Mouse (Mus musculus) forebrain, embryonic 11.5 days (tissue): ENCODE data around the gene Enho. TPM values are rescaled to one million over a fixed set of nuclear protein-coding genes. Genes with fewer than 3 reads are reported as not detected.
A peak's percentile ranks its signal among the peaks of the same experiment; 100 is the strongest.

Experiments used
- ATAC-seq: fragments of 200-750 bp; cut with Nextera tagmentation; replicated peaks from 2 replicates; pipeline ENCODE4 v1.8.0; 2017; ENCODE audit warnings: moderate TSS enrichment; ENCODE audit not compliant: low FRiP score
- DNase-seq: peaks from one replicate; pipeline ENCODE4 v3.0.0-alpha.2; 2017; ENCODE audit warnings: low spot score
- H3K27ac ChIP-seq: fragments of 300-500 bp; sonication (generic); 2 replicates; pipeline ENCODE4 v1.5.1; 2014; ENCODE audit warnings: low read depth, low read length
- H3K27me3 ChIP-seq: fragments of 300-500 bp; sonication (generic); 2 replicates; pipeline ENCODE4 v1.6.1; 2014; ENCODE audit warnings: mild to moderate bottlenecking, low read length, mixed read lengths; ENCODE audit not compliant: control insufficient read depth, insufficient read depth
- H3K36me3 ChIP-seq: fragments of 300-500 bp; sonication (generic); 2 replicates; pipeline ENCODE4 v1.6.1; 2014; ENCODE audit warnings: mild to moderate bottlenecking, low read length, moderate library complexity, mixed read lengths; ENCODE audit not compliant: control insufficient read depth, insufficient read depth
- H3K4me1 ChIP-seq: fragments of 300-500 bp; sonication (generic); replicated peaks from 2 replicates; pipeline ENCODE4 v1.6.1; 2014; ENCODE audit warnings: low read length, mixed read lengths; ENCODE audit not compliant: control insufficient read depth, insufficient read depth
- H3K4me2 ChIP-seq: fragments of 300-500 bp; sonication (generic); 2 replicates; pipeline ENCODE4 v1.6.1; 2014; ENCODE audit warnings: low read depth, mild to moderate bottlenecking, low read length, moderate library complexity, mixed read lengths; ENCODE audit not compliant: severe bottlenecking
- H3K4me3 ChIP-seq: fragments of 300-500 bp; sonication (generic); 2 replicates; pipeline ENCODE4 v1.5.1; 2014; ENCODE audit warnings: low read depth, low read length
- H3K9ac ChIP-seq: fragments of 300-500 bp; sonication (generic); 2 replicates; pipeline ENCODE4 v1.6.1; 2014; ENCODE audit warnings: low read length
- H3K9me3 ChIP-seq: fragments of 300-500 bp; sonication (generic); 2 replicates; pipeline ENCODE4 v1.6.1; 2016; ENCODE audit warnings: low read length, mixed read lengths; ENCODE audit not compliant: control insufficient read depth
- WGBS: fragments of 180-500 bp; shearing (Covaris S2); extraction: QIAGEN DNeasy Blood & Tissue Kit; methylation state at CpG from one replicate; pipeline ENCODE4 v1.1.7; 2014; 5-methylcytosine and 5-hydroxymethylcytosine counted together
- polyA plus RNA-seq: library from polyadenylated mRNA; unstranded; fragments of >200 nt; fragmentation: Nextera tagmentation; extraction: Ambion mirVana; gene quantifications from 2 replicates; pipeline ENCODE4 v1.2.1, GENCODE M21; 2014

Enho gene
- polyA plus RNA-seq, 1 experiment from 2014 or later = 28.1 TPM

DNA sequence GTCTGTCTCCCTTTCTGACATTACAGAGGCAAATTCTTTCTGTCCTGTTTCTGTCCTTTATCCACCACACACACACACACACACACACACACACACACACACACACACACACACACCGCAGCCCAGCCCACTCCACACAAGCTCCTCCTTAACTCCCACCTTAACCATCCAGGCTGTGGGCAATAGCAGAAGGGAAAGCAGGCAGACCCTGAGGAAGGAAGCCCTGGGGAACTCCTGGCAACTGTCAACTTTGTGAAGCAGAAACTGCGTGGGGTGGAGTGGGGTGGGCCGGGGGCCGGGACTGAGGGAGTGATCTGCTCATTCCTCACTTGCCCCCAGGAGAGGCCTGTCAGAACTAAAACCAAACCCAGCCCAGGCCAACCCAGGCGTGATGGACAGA is 31.4 kb upstream of the Enho start:
- H3K9me3 ChIP-seq = no peaks in the 10 kb centered on the region
- peaks cover 3% of the 10 kb centered on the region; the same call in 1 of the 2 replicates for H3K36me3 ChIP-seq
- H3K27ac ChIP-seq = peak overlapping the region; percentile 70; the same call in 1 of the 2 replicates
- WGBS = 13% methylated on average over 5 of the region's 5 CpGs
- DNase-seq = no peak
- H3K4me2 ChIP-seq = peak overlapping the region; percentile 37
- H3K4me1 ChIP-seq = peaks cover 38% of the 10 kb centered on the region
- no peaks in the 10 kb centered on the region for H3K27me3 ChIP-seq
- H3K4me3 ChIP-seq = no peak overlapping the region
- ATAC-seq = peak; percentile 29
- H3K9ac ChIP-seq = peak overlapping the region; percentile 40; the same call in 1 of the 2 replicates

DNA sequence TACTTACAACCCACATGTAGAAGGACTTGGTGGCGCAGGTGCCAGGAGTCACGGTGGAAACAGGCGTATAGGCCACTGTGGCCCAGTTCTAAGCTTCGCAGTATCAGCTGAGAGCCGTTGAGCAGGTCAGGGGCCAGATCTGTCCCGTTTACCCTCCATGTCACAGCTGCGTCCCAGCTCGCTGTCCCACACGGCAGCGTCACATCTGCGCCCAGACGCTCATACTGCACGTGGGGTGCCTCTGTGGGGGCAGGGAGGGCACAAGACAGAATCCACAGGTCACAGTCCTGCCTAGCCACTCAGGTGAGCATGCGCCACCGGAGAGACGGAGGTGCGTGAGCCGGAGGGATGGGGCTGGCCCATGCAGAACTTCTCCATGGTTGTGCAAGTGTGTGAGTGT is 30.7 kb upstream of the Enho start:
- no peak for DNase-seq
- Histone ChIP-seq H3K9ac (no peak overlapping the region), H3K27ac (no peak overlapping the region), H3K27me3 (no peaks in the 10 kb centered on the region), H3K9me3 (no peaks in the 10 kb centered on the region), H3K4me3 (no peak overlapping the region), H3K4me2 (no peak overlapping the region), H3K4me1 (peaks cover 31% of the 10 kb centered on the region), H3K36me3 (peaks cover 3% of the 10 kb centered on the region; the same call in 1 of the 2 replicates)
- ATAC-seq = no peak
- 80% methylated on average over 18 of the region's 18 CpGs for WGBS

DNA sequence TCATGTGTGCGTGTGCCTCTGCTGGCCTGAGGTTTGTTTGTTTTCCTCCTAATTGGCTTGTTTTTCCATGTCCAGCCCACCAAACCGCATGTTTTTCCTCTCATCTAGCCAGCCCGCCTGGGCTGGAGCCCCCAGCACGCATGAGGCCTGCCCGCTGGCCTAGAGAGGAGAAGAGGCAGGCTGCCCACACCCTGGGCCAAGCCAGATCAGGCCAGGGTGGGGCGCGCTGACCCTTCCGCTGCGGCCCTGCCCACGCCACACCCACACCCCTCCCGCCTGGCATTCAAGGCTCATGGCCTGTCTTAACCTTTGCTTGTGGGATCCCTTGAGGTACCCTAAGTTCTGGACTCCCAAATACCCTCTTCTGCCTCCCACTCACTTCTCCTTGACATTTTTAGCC is 26.5 kb upstream of the Enho start:
- no peak overlapping the region for H3K4me2 ChIP-seq
- no peak overlapping the region for H3K4me3 ChIP-seq
- DNase-seq (no peak), ATAC-seq (no peak)
- no peaks in the 10 kb centered on the region for H3K27me3 ChIP-seq
- no peaks in the 10 kb centered on the region for H3K9me3 ChIP-seq
- no peak overlapping the region for H3K9ac ChIP-seq
- peaks cover 34% of the 10 kb centered on the region for H3K4me1 ChIP-seq
- H3K36me3 ChIP-seq = peaks cover 3% of the 10 kb centered on the region; the same call in 1 of the 2 replicates
- H3K27ac ChIP-seq = no peak overlapping the region
- WGBS = 84% methylated on average over 11 of the region's 11 CpGs

DNA sequence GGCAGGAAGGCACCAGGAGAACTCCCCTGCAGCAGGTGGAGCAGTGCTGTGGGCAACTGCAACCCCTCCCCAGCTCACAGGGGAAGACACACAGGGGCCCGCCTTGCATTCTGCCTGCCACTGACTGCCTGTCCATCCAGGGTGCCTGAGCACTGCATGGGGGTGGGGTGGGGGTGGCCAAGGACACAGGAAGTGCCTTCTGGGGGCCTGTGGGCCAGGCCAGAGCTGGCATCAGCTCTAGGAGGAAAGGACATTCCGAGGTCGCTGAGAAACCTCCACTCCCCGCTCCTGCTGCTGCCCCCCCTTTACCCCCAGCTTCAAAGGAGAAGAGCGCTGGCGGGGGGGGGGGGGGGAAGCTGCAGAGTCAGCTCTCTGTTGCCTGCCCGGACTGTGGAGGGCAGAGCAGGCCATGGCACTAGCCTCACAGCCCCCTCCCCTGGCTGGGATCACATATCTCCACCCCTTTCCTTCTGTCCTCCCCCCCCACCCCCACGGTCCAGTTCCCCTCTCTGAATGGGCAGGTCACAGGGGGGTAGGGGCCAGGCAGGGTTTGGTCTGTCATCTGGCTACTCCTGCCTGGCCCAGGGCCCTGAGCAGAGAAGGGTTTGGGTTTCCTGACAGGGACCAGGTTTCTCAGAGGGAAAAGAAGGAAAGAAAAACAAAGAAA is 25.0 kb upstream of the Enho start:
- H3K4me1 ChIP-seq = peaks cover 32% of the 10 kb centered on the region
- H3K9ac ChIP-seq = peak overlapping the region; percentile 39
- no peak for DNase-seq
- peak overlapping the region; percentile 46; the same call in 1 of the 2 replicates for H3K27ac ChIP-seq
- H3K4me2 ChIP-seq = no peak overlapping the region
- H3K36me3 ChIP-seq = peaks cover 3% of the 10 kb centered on the region; the same call in 1 of the 2 replicates
- no peaks in the 10 kb centered on the region for H3K9me3 ChIP-seq
- no peaks in the 10 kb centered on the region for H3K27me3 ChIP-seq
- ATAC-seq = no peak
- whole genome bisulfite sequencing = 4% methylated on average over 7 of the region's 8 CpGs
- no peak overlapping the region for H3K4me3 ChIP-seq

DNA sequence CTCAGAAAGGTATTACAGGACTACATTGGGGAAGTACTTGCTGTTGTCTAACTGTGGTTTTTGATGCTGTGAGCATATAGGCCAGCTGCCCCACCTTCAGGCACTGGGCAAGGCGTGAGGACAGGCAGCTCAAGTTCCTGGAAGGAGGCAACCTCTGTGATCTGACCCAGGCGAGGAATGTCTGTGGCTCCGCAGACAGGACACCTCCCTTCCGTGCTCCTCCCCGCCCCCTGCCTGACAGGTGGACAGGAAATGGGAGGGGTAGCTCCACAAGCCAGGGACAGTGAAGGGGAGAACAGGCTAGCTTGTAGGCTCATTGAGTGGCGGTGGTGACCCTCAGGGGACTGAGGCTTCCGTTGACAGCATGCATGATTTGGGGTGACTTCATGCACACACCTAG is 24.4 kb upstream of the Enho start:
- Histone ChIP-seq H3K4me3 (no peak overlapping the region), H3K9me3 (no peaks in the 10 kb centered on the region), H3K27ac (no peak overlapping the region), H3K4me2 (no peak overlapping the region), H3K9ac (no peak overlapping the region; the same call in 1 of the 2 replicates), H3K36me3 (peaks cover 3% of the 10 kb centered on the region; the same call in 1 of the 2 replicates), H3K4me1 (peaks cover 36% of the 10 kb centered on the region), H3K27me3 (no peaks in the 10 kb centered on the region)
- no peak for DNase-seq
- WGBS = 60% methylated on average over 7 of the region's 7 CpGs
- no peak for ATAC-seq

DNA sequence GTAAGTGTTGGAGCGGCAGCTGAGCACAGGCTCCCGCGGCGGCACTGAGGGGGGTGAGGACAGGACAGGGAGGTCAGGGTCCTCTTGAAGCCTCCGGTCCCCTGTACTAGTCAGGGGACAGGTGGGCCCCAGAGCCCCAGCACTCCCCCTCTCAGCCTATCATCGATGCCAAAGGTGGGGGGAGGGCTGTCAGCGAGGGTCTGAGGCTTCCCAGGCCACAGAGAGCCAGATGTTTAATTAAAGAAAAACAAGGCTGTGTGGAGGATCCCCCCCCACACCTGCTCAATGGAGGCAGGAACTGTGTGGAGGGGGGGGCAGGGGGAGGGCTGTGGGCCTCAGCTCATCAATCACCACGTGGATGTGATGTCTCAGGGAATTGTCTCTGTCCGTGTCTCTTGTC is 23.5 kb upstream of the Enho start:
- DNase-seq = no peak
- WGBS = 66% methylated on average over 9 of the region's 9 CpGs
- H3K27ac ChIP-seq = no peak overlapping the region
- no peak for ATAC-seq
- peaks cover 3% of the 10 kb centered on the region; the same call in 1 of the 2 replicates for H3K36me3 ChIP-seq
- no peak overlapping the region; the same call in 1 of the 2 replicates for H3K9ac ChIP-seq
- no peaks in the 10 kb centered on the region for H3K27me3 ChIP-seq
- H3K9me3 ChIP-seq = no peaks in the 10 kb centered on the region
- H3K4me2 ChIP-seq = no peak overlapping the region
- no peak overlapping the region for H3K4me3 ChIP-seq
- peaks cover 44% of the 10 kb centered on the region for H3K4me1 ChIP-seq

DNA sequence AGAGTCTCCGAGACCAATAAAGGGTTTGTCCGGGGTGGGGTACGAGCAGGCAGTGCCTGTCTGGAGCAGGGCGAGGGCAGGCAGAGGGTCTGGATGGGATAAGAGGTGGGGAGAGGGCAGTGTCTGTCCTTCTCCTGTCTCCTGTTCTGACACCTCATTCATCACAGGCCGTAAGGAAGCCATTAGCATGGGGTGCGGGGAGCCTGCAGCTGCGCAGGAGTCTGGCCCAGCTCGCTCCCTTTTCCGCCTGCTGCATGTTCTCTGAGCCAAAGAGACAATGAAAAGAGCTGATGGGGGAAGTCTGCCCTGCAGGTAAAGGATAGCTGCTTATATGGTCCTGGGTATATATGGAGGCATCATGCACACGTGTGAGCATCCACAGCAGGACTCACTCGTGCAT is 22.6 kb upstream of the Enho start:
- H3K27ac ChIP-seq = no peak overlapping the region
- H3K9ac ChIP-seq = no peak overlapping the region
- DNase-seq = no peak
- no peaks in the 10 kb centered on the region for H3K9me3 ChIP-seq
- no peaks in the 10 kb centered on the region for H3K27me3 ChIP-seq
- no peak for ATAC-seq
- peaks cover 47% of the 10 kb centered on the region for H3K4me1 ChIP-seq
- H3K4me3 ChIP-seq = no peak overlapping the region
- H3K4me2 ChIP-seq = no peak overlapping the region
- WGBS = 84% methylated on average over 11 of the region's 11 CpGs
- H3K36me3 ChIP-seq = peaks cover 7% of the 10 kb centered on the region; the same call in 1 of the 2 replicates

DNA sequence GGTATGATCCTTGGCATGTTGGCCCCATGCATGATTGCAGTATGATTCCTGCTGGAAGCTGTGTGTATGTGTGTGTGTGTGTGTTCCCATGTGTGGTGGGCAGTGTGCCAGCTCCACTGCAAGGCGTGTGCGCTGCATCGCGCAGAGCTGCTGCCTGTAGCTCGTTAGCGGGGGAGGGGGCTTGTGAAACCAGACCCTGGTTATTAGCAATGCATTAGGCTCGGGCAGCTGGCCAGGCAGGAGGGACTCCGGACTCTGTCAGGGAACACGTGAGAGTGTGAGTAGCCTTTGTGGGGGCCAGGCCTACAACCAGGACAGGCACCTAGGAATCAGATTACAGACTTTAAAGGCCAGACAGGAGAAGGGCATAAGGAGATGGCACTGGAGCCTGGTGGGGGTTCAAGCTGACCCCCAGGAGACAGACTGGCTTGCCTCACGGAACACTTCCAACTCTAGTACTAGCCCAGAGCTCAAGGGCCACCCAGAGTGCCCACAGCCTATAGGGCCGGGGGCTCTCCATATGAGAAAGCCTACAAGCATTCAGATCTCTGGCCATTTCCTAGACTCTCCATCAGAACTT is 20.8 kb upstream of the Enho start:
- WGBS = 29% methylated on average over 11 of the region's 11 CpGs
- DNase-seq = peak; percentile 81
- no peak overlapping the region for H3K4me2 ChIP-seq
- peak; percentile 49 for ATAC-seq
- H3K4me1 ChIP-seq = peaks cover 47% of the 10 kb centered on the region
- H3K27me3 ChIP-seq = no peaks in the 10 kb centered on the region
- H3K4me3 ChIP-seq = no peak overlapping the region
- H3K9me3 ChIP-seq = no peaks in the 10 kb centered on the region
- H3K36me3 ChIP-seq = peaks cover 4% of the 10 kb centered on the region; the same call in 1 of the 2 replicates
- H3K9ac ChIP-seq = no peak overlapping the region; the same call in 1 of the 2 replicates
- peak overlapping the region; percentile 41; the same call in 1 of the 2 replicates for H3K27ac ChIP-seq
